Mouse (Mus musculus): ENCODE data around the gene Reps2.

The Reps2 gene

DNA sequence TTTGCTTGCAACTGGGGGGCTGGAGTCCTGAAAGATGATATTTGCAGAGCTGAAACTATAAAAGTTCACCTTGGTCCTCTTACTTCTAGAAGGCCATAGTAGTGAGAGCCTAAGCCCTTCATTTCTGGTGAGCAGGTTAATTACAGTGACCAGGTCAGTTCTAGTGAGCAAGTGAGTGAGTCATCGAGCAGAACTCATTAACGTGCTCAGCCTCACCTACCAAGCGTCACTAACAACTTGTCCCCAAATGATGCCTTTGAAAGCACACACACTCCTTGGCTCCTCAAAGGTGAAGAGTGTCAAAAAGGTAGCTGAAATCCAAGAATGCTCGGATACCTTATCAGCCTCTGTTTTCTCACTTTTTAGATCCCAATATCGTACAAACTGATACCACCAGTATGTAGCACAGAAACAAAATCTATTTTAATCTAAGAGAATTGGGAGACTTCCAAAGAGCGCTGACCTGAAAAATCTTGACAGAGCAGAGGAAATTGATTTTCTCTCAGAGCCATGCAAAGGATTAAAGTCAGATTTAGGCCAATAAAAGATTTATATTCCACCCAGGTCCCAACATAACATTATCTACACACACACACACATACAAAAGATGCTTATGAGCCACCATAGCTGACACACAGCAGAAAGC is 53.2 kb downstream of the Reps2 start:
- DNase-seq (ENCODE audit: extremely low spot score, low spot score), result no peak

DNA sequence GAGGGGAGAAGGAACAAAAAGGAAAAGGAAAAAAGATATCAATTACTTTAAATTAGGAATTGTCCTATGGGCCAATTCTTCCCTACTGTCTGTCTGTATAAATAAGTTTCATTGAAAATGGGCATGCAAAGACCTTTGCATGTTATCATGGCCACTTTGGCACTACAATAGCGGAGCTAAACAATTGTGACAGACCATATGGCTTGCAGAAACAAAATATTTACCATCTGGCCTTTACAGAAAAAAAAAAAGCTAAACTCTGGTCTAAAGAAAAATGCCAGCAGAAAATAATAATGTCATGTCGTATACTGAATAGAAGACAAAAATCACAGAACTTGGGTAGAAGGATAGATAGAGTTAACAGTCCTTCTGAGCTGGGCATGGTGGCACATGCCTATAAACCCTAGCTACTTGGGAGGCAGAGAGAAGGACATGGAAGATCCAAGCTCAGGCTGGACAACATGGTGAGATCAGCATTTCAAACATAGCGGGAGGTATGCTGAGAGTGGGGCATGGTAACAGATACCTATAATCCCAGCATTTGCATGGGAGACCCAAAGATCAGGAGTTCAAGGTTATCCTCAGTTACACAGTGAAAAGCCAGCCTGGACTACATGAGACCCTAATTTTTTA is 54.2 kb downstream of the Reps2 start:
- DNase-seq (ENCODE audit: extremely low spot score, low spot score), result no peak

DNA sequence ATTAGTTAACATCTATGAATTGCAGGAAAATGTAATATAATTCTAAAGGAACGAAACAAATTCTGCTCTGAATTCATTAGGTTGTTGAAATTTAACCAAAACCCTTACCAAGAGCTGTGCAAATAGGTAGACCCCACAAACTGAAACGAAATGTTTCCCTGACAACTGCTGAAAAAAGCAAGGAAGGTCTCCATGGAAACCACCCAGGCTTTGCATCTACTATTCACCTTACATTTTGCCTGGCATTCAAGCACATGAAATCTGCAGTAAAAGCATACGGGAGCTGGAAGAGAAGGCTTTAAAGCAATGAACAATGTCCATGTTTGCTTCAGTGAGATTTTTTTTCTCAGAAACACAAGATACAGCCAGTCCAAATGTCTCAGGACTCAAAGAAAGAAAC is 59.1 kb downstream of the Reps2 start:
- DNase-seq (ENCODE audit: extremely low spot score, low spot score), result no peak

DNA sequence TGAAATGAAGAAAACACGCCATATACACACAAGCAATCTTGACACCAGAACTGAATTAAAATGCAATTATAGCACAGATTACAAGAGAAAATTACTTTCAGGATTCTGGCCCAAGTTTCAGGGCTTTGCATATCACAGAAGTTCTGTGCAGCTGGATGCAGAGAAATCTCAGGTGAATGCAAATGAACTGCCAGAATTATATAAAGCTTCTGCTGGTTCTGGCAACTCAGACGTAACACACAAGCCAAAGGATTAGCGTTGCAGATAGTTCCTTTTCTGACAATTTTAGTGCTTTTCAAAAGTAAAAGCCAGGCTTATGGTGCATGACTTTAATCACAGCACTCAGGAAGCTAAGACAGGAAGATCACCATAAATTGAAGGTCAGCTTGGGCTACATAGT is 62.9 kb downstream of the Reps2 start:
- no peak for DNase-seq (ENCODE audit: extremely low spot score, low spot score)

DNA sequence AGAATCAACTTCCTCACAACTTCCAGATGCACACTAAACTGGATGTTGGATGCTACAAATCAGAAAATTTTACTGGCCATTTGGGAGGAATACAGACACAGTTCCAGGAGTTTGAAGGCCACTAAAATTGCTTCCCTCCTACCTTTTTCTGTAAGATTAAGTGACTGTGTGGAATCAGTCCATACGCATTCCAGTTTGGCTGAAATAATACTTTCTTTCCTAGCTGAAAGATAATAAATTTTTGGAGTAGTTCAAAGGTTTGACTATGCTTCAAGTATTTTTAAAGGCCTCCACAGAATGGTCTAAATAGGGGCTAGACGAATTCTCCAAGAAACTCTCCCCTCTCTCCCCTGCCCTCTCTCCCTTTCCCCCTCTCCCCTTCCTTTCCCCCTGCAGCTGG is 75.0 kb downstream of the Reps2 start:
- DNase-seq (ENCODE audit: extremely low spot score, low spot score), result no peak

DNA sequence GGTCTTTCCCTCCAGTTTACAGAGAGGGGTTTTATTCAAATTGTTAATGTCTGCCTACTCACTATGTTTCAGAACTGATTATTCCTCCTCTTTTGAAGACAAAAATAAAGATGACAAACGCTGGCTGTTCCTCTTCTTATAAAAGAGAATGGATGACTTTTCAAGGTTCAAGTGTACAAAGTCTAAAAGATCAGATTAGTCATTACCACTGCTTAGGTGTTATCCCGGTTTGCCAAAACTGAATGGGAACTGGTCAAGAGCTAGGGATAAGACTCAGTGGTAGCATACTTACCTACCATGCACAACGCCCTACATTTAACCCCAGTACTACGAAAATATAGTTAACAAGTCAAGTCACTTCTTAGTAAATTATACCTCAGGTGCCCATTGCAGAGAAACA is 77.9 kb downstream of the Reps2 start:
- DNase-seq (ENCODE audit: extremely low spot score, low spot score), result no peak

DNA sequence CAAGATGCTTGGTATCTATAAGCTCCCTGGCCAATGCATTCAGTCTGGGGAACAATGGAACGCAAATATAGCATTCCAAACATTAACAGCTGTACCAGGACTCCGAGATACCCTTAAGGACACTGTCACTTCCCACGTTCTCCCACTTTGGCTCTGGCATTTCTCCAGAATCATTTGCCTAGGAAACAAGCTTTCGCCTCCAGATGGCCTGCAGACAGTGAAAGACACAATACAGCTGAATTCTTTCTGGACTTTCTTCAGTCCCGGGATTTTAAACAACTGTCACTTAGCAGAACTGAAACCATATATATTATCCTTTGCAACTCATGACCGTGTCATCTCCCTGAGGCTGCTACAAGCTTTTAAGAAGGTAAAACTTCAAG is 87.0 kb downstream of the Reps2 start:
- no peak for DNase-seq (ENCODE audit: extremely low spot score, low spot score)

DNA sequence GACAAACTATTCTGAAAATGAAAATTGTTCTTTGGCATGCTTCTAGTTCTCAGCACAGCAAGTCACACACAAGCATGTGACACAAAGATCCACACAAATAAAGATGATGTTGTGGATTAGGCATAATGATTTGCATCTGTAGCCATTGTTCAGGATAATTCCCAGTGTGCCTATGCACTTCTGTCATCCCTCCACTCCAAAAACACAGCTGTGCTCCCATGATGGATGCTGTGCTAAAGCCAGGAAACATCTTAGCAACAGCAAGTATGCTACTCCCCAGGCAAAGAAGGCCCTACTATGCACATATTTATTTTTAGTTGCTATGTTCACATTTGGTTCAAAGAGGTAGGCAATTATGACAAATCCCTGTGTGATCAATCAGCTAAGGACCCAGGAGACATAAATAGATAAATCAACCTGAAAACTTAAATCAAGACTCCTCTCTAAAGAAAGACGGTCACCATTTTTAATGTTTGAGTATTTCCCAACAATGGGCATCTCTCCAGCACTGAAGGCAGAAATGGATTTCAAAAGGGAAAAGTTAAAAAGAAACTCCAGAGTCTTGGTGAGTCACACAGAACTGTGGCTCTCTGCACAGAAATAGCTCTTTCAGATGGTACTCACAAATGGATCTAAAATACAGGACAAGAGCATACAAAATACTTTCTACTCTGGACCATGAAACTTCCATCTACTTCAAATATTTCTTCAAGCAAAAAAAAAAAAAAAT is 87.6 kb downstream of the Reps2 start:
- DNase-seq (ENCODE audit: extremely low spot score, low spot score), result no peak

DNA sequence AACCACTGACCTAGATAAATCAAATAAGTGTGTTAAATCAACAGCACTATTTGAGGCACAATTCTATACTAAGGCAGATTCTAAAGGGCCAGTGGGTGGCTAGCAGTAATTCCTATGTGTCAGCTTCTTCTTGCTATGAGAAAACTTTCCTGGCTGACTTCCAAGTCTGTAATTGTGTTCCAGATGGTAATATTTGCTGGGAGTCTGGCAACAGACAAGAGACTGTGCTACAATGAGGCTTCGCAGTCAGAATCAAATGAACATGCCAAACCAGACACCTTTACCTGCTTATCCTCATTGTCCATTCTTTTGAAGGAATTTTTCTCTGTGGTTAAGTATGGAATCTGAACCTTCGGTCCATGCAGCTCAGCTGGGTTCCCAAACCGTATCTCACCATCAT is 88.9 kb downstream of the Reps2 start:
- DNase-seq (ENCODE audit: extremely low spot score, low spot score), result no peak

DNA sequence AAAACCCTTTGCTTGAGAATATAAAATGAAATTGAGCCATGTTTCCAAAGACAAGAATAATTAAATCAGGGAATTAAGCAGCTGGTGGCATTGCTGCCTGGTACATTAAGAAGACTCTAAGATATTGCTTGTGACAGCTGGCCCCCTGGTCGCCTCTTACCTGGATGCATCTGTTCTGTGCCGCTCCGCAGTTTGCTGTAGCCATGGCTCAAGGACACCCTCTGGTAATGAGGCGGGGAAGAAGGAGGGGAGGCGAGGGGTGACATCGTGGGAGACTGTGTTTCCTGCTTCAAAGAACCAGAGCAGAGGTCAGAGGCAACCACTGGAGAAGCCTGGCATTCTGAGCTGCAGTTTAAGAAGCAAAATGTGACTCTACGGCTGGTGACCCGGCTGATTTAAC is 91.1 kb downstream of the Reps2 start:
- no peak for DNase-seq (ENCODE audit: extremely low spot score, low spot score)

DNA sequence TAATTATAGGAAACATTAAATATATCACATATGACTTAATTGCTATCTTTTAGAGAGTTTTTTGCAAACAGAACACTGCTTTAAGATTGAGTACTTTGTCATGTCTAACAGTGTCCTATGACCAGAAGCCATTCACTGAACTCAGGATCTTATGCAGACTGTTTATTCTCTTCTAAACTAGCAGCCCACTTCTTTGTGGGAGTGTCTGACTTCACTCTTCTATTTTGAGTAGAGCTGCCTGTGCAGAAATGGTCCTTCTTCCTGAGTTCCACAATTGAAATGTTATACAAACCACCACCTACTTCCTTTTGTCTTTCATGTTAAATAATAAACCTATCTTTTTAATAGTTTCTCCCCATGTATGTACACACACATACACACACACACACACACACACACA is 98.4 kb downstream of the Reps2 start:
- DNase-seq (ENCODE audit: extremely low spot score, low spot score), result no peak

DNA sequence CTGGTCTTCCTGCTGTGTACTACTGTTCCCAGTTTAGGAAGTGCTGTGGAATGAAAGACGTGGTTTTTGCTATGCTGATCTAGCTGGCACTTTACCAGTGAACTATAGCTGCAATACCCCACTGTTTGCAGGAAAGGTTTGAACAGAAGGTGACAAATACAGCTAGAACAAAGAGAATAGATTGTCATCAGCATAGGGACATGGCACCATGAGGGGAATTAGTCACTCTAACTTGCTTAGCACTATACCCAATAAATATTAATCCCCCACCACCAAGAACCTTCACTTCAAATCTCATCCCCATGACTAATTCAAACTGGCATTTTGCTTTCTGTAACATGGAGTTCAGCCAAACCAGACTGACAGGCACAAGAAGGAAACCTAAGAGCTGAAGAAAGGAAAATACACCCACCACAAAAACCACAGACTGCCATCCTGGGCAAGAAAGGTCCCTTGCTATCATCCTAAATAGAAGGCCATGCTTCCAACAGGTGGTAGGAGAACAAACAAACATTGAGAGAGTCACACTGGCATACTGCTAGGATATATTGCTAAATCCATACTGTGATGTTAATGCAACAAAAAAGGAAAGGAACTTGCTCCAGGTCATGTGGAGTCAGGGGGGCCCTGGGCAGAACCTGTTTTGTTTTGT is 100.7 kb downstream of the Reps2 start:
- DNase-seq (ENCODE audit: extremely low spot score, low spot score), result no peak

DNA sequence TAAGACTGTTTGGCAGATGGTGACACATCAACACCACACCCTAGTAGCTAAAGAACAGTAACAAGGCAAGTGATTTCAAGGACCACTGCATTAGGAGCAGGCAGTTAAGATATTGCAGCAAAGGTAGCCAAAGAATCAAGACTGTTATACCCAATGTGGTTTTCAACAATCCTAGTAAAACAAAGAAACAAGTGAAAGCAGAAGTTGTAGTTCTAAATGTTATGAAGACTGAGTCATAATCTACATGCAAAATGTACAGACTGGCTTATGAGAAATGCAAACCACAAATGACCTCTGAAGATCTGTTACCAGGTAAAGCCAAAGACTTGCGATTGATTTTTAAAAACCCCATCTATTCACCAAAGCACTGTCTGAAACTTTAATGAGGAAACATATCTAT is 101.5 kb downstream of the Reps2 start:
- DNase-seq (ENCODE audit: extremely low spot score, low spot score), result no peak

DNA sequence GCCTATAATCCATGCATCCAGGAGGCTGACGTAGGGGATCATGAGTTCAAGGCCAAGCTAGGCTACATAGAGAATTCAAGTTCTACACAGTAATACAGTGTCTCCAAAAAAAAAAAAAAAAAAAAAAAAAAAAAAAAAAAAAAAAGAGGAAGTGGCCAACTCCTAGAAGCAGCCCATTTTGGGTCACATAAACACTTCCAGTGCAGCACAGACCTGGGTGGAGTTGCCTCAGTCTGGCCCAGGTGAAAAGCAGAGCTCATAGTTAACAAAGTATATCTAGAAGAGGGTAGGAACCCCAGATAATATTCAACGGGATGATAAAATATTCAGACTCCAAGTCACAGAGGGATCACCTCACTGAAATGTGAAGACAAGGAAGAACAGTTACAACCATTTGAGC is 112.4 kb downstream of the Reps2 start:
- no peak for DNase-seq (ENCODE audit: extremely low spot score, low spot score)

DNA sequence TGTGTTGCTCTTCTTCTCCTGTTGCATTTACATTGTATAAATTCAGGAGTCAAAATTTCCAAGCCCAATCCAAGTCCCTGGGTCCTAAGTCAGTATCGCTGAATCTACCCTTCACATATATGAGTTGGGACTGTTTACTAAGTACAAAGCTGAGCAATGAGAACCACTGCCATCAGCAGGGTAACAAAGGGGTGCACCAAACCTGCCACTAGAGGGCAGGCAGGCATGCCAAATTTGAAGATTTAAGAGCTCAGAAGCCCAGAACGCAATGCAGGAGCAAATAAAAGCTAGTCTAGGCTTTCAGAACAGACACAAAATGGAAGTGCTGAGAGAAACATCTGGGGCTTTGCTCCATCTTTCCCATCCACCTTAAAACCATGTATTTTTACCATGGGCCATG is 116.2 kb downstream of the Reps2 start:
- DNase-seq (ENCODE audit: extremely low spot score, low spot score), result peak; percentile 29

DNA sequence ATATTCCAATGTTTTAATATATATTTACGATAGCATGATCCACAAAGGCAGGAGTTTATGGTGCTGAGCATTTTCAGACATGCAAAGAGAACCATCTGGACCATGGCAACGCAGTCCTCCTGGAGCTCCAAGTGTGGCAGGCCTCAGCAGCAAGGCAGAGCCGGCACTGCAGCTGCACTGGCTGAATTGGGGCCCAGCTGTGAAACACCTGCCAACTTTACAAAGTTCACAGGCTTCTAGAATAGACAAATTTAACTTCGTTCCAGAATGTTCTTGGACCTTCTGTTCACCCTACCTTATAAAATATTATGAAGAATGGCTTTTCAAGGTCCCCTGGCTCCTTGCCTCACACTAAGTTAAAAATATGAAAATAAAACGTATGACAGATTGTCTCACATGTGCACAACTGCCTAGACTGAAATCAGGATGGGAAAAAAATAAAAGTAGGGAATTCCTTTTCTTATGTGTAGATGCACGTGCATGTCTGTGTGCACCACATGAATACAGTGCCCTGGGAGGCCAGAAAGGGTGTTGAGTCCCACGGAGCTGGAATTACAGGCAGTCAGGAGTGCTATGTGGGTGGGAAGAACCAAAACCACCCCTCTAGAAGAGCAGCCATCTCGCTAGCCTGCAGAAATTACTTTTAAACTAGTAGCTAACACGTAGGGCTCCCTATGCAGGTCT is 121.5 kb downstream of the Reps2 start:
- DNase-seq (ENCODE audit: extremely low spot score, low spot score), result no peak

DNA sequence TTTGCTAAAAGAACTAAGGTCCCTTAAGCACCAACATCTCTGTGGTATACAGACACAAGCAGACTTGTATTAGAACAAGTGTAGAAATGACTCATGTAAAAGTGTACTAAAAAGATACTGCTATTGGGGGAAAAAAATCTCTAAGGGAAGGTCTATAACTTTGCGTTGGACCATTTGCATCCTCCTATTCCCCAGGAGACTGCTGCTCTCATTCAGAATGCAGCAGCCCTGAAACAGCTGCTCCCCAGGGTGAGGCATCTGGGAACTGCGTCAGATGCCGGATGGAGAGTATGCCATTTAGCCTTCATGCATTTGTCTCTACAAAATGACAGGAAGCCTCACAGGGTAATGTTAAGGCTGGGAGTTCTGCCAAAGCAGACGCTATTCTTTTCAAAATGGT is 122.3 kb downstream of the Reps2 start:
- no peak for DNase-seq (ENCODE audit: extremely low spot score, low spot score)

DNA sequence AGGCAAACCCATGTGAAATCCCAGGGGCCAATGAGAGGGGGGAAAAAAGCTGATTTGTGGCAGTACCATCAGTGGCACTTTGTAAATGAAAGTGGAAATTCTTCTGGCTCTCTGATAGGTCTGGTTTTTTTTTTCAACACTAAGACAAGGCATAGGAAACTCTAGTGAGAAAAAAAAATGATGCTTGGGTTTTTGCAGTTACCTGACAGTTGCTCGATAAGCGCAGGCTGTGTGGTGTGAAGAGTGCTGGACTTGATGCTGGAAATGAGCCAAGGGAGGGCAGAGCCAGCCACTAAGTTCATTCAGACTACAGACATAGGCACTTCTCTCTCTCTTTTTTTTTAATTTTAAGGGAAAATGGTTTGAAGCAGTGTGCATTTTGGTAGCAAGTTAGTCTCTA is 123.1 kb downstream of the Reps2 start:
- DNase-seq (ENCODE audit: extremely low spot score, low spot score), result no peak

DNA sequence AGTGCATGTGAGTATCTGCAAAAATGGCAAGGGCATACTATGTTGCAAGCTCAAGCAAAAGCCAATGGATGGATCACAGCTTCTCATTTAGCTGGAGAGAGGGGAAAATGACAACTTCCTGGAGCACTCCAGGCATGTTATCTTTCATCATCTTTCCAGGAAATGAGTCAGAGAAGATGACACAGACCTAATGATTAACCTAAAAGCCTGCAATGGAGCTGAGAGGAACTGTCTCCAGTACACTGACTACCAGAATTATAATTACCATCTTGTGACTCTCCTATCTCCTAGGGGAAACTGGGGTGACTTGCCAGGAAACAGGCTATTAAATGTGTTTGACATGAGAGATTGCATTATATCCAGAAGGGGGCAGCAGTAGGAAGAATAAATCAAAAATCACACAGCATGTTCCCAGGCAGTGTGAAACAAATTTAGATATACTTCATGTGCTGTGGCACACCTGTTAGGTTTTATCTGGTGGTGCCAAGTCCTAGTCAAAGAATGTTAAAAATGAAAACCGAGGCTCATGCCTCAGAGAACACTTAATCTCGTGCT is 132.9 kb downstream of the Reps2 start:
- DNase-seq (ENCODE audit: extremely low spot score, low spot score), result no peak

DNA sequence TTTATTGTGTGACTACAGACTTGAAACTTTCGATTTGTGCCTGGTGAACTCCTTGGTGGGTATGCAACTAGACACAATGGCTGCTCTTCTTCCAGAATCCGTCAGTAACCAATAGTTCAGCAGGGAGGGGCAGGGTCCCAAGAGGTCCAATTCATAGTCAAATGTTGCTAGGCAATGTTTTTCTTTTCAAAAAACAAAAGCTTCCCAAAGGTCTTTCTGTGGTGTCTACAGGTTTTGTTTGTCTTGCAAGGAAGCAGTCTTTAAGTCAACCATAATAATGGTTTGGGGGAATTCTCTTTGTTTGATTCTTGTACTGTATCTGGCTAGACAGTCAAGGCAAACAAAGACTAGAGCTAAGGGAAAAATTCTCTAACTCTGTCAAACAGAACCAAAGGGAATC is 138.3 kb downstream of the Reps2 start:
- no peak for DNase-seq (ENCODE audit: extremely low spot score, low spot score)

DNA sequence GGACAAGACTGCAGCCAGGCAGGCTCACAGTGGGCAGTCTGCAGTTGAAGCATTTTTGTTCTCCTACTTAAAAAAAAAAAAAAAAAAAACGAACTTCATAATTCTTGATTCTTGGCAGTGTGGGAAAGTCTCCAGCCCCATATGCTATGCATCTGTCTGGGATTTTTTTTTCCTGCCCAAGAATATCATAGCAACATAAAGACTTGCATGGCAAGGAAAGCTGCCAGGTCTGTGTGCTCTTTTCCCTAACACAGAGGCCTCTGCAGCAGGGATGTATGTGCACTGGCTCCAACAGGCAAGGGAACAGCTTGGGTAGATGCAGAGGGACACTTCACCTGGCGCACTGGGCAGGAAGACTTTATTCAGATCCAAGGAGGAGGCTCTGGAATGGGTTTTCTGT is 140.0 kb downstream of the Reps2 start:
- DNase-seq (ENCODE audit: extremely low spot score, low spot score), result no peak

DNA sequence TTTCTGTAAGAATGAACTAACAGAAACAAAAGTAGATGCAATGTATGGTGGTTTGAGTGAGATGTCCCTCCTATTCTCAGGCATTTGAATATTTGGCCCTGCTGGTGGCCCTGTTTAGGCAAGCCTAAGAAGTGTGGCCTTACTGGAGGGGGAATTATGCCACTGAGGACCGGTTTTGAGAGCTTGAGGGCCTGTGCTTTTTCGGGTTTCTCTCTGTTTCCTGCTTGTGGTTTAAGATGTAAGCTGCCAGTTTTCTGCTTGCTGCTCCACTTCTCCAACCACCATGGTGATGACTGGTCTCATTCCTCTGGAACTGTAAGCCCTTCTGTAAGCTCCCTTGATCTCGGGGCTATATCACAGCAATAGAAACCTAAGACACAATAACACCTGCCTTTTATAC is 142.5 kb downstream of the Reps2 start:
- no peak for DNase-seq (ENCODE audit: extremely low spot score, low spot score)
